Mouse (Mus musculus) midbrain, embryonic 11.5 days (tissue): ENCODE measurements around the gene Nbr1. TPM values are rescaled to one million over a fixed set of nuclear protein-coding genes. Genes with fewer than 3 reads are reported as not detected.

Experiments used
- ATAC-seq: fragments of 200-750 bp; cut with Nextera tagmentation; 2 replicates; pipeline ENCODE4 v1.8.0; 2017; ENCODE audit warnings: moderate TSS enrichment, moderate library complexity; ENCODE audit not compliant: low FRiP score
- DNase-seq: peaks from one replicate; pipeline ENCODE4 v3.0.0; 2015; ENCODE audit warnings: low spot score; ENCODE audit errors: missing footprints
- H3K27ac ChIP-seq: fragments of 300-500 bp; sonication (generic); 2 replicates; pipeline ENCODE4 v1.5.1; 2014; ENCODE audit warnings: low read depth, low read length
- H3K27me3 ChIP-seq: fragments of 300-500 bp; sonication (generic); 2 replicates; pipeline ENCODE4 v1.6.1; 2014; ENCODE audit warnings: mild to moderate bottlenecking, low read length, moderate library complexity, mixed read lengths; ENCODE audit not compliant: control insufficient read depth, insufficient read depth
- H3K36me3 ChIP-seq: fragments of 300-500 bp; sonication (generic); 2 replicates; pipeline ENCODE4 v1.6.1; 2014; ENCODE audit warnings: mild to moderate bottlenecking, low read length, moderate library complexity, mixed read lengths; ENCODE audit not compliant: control insufficient read depth, insufficient read depth
- H3K4me1 ChIP-seq: fragments of 300-500 bp; sonication (generic); 2 replicates; pipeline ENCODE4 v1.6.1; 2014; ENCODE audit warnings: low read length; ENCODE audit not compliant: control insufficient read depth, insufficient read depth
- H3K4me2 ChIP-seq: fragments of 300-500 bp; sonication (generic); 2 replicates; pipeline ENCODE4 v1.6.1; 2014; ENCODE audit warnings: mild to moderate bottlenecking, moderate library complexity
- H3K4me3 ChIP-seq: fragments of 300-500 bp; sonication (generic); 2 replicates; pipeline ENCODE4 v1.5.1; 2014; ENCODE audit warnings: low read depth, low read length
- H3K9ac ChIP-seq: fragments of 300-500 bp; sonication (generic); 2 replicates; pipeline ENCODE4 v1.6.1; 2014; ENCODE audit warnings: low read length
- H3K9me3 ChIP-seq: fragments of 300-500 bp; sonication (generic); 2 replicates; pipeline ENCODE4 v1.6.1; 2016; ENCODE audit warnings: low read length; ENCODE audit not compliant: control insufficient read depth
- WGBS: fragments of 180-500 bp; shearing (Covaris S2); extraction: QIAGEN DNeasy Blood & Tissue Kit; methylation state at CpG from one replicate; pipeline ENCODE4 v1.1.7; 2014; 5-methylcytosine and 5-hydroxymethylcytosine counted together
- polyA plus RNA-seq: library from polyadenylated mRNA; unstranded; fragments of >200 nt; fragmentation: Nextera tagmentation; extraction: Ambion mirVana; gene quantifications from 2 replicates; pipeline ENCODE4 v1.2.1, GENCODE M21; 2014

Nbr1 gene
- polyA plus RNA-seq, 1 experiment from 2014 or later: 91.0 TPM

DNA sequence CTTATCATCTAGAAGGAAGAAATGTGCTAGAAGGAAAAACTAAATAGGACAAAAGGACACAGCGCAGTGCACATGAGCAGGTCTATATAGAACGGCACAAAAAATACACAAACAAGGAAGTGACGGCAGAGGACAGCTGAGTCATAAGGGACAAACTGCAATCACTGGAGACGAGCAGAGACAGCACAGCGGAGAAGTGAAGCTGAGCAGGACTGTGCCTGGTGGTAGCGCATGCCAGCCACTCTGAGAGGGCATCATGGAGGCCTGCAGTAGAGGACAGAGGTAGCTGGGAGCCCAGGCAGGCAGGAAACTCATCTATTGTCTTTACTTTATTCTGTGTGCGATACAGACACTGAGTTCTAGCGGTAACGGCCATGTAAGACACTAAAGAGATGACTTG is 8.4 kb upstream of the Nbr1 start:
- DNase-seq (no peak), ATAC-seq (no peak)
- Histone ChIP-seq H3K4me3 (no peak overlapping the region), H3K36me3 (no peaks in the 10 kb centered on the region; the same call in 1 of the 2 replicates), H3K9me3 (no peaks in the 10 kb centered on the region), H3K27ac (no peak overlapping the region), H3K9ac (no peak overlapping the region), H3K27me3 (no peaks in the 10 kb centered on the region), H3K4me1 (no peaks in the 10 kb centered on the region), H3K4me2 (no peak overlapping the region)
- 91% methylated on average over 9 of the region's 9 CpGs for WGBS

DNA sequence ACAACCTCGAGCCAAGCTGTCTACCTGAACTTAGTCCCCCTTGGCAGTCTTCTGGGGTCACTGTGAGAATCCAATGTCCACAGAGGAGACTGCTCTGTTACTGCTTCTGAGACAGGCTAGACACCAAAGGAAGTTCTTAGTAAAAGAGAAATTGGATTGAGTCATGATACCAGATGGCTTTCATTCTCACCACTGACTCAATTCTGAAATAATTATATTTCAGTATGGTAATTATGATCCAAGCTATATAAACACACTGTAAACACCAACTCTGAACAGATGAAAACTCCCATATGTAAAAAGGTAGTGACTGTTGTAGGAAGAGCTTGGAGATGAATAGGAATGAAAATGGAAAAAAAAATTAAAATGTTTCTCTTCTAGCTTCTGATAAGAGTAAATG is 7.8 kb upstream of the Nbr1 start:
- WGBS: 95% methylated on average over 1 of the region's 1 CpGs
- H3K4me1 ChIP-seq: no peaks in the 10 kb centered on the region
- no peak overlapping the region for H3K27ac ChIP-seq
- no peak overlapping the region for H3K4me3 ChIP-seq
- H3K27me3 ChIP-seq: no peaks in the 10 kb centered on the region
- no peak overlapping the region for H3K4me2 ChIP-seq
- no peak for ATAC-seq
- no peaks in the 10 kb centered on the region; the same call in 1 of the 2 replicates for H3K36me3 ChIP-seq
- DNase-seq: no peak
- no peak overlapping the region for H3K9ac ChIP-seq
- no peaks in the 10 kb centered on the region for H3K9me3 ChIP-seq

DNA sequence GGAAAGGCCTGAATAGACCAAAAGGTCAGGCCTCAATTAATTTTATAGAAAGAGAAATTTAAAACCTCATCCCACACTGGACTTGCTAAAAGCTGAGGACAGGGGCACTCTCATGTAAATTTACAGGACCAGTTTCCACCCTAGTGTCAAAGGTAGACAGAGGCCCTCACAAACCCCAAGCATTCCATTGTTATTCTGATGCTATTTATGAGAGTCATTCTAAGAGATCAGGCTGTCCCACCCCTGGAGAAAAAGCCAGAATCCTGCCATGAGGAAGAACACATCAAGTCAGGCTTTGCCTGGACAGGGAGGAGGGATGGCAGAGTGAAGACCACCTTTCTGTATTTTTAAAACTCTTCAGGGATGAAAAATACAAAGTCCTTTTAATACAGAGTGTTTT is 3.4 kb upstream of the Nbr1 start:
- H3K4me2 ChIP-seq: no peak overlapping the region
- ATAC-seq: no peak

DNA sequence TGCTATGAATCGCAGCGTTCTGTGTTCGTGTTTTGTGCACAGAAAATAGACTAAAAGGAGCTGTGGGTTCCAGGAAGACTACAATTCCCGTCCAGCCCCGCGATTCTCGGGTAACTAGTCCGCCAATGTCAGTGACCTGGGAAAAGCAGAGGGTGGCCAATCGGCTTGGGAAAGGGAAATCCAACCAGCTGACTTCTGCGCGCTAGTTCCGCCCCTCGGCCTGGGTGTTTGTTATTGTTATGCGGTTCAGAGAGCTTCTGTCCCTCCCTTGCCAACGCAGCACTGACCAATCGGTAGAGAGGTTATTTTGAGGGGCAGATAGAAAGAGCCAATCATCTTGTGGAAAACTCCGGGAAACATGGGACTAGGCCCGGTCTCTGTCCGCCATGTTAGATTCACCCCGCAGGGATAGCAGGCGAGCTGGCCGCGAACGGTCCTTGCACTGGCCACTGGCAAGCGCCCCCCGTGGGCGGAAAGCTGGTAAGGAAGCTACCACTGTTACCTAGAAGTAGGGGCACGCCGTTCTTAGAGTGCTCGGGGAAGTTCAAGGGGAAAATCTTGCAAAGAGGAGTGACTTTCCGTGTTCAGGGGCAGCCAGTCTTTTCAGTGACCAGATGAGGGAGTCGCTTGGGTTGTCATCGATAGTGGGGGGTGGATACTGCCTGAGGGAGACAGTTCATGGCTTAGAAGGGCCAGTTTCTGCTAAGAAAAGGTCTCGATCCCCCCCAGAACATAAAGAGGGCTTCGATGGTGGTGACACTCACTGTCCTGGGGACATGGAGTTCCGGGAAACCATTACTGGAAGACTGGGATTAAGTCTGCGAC is 739 bp downstream of the Nbr1 start:
- peak overlapping the region; percentile 83 for H3K9ac ChIP-seq
- ATAC-seq: peak; percentile 97
- H3K9me3 ChIP-seq: no peaks in the 10 kb centered on the region
- peak overlapping the region; percentile 76 for H3K4me2 ChIP-seq
- H3K4me1 ChIP-seq: peaks cover 24% of the 10 kb centered on the region
- H3K36me3 ChIP-seq: 0 out of 2 replicates have a peak, but pooled peaks cover 5% of the 10 kb centered on the region
- under 1% methylated on average over 37 of the region's 37 CpGs for WGBS
- H3K27ac ChIP-seq: peak overlapping the region; percentile 87
- peak overlapping the region; percentile 80 for H3K4me3 ChIP-seq
- peak; percentile 97 for DNase-seq
- H3K27me3 ChIP-seq: no peaks in the 10 kb centered on the region

More for the DNA sequence above, 3.4 kb upstream of the Nbr1 start:
- H3K27me3 ChIP-seq: no peaks in the 10 kb centered on the region
- H3K27ac ChIP-seq: no peak overlapping the region
- no peaks in the 10 kb centered on the region for H3K9me3 ChIP-seq
- H3K9ac ChIP-seq: no peak overlapping the region
- no peak for DNase-seq
- no peaks in the 10 kb centered on the region; the same call in 1 of the 2 replicates for H3K36me3 ChIP-seq
- H3K4me3 ChIP-seq: no peak overlapping the region
- H3K4me1 ChIP-seq: peaks cover 12% of the 10 kb centered on the region

DNA sequence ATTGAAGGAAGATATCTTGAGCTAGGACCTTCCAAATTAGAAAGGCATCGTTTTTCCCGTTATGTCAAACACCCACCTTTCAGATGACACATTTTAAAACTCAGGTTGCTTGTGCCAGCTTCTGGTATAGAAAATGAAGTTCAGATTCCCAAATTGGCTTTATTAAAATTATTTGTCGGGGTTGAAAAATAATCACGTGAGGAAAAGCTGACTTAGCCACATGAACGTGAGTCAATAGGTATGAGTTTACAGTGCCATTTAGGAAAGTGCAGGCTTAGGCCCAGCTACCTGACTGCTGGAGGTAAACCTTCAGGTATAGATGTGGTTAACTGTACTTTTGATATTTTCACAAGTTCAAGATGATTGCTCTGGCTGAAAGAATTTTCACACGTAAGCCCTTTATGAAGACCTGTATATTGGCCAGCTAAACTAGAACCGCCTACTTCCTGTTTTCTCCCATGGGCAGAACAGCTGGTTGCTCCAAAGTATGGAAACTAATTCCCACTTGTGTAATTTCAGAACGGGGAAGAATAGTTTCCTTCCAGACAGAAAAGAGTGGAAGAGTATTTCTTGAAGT is 1.5 kb downstream of the Nbr1 start:
- 0 out of 2 replicates have a peak, but pooled peaks cover 5% of the 10 kb centered on the region for H3K36me3 ChIP-seq
- H3K4me2 ChIP-seq: peak overlapping the region; percentile 76
- H3K9me3 ChIP-seq: no peaks in the 10 kb centered on the region
- H3K9ac ChIP-seq: peak overlapping the region; percentile 83
- peaks cover 24% of the 10 kb centered on the region for H3K4me1 ChIP-seq
- 27% methylated on average over 8 of the region's 8 CpGs for WGBS
- DNase-seq (no peak), ATAC-seq (no peak)
- peak overlapping the region; percentile 80 for H3K4me3 ChIP-seq
- H3K27ac ChIP-seq: no peak overlapping the region
- H3K27me3 ChIP-seq: no peaks in the 10 kb centered on the region

DNA sequence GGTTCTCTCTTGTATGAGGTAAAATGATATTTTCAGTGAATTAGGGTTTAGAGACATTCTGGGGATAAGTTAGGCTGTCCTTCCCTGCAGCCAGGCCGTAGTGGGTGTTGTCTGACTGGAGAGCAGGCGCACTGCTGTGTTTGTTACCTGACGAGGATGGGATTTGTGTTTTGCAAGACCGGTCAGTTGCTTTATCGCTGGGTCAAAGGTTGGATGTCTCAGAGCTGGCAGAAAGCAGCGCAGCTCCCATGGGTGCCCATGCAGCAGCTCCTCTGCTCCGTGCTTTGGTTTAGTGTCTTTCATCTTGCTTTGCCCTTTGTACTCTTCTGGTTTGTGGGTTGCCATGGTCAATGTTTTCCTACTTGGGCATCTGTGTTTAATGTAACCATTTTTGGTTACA is 4.6 kb downstream of the Nbr1 start:
- H3K36me3 ChIP-seq: 0 out of 2 replicates have a peak, but pooled peaks cover 5% of the 10 kb centered on the region
- WGBS: 93% methylated on average over 7 of the region's 7 CpGs
- peaks cover 14% of the 10 kb centered on the region for H3K4me1 ChIP-seq
- H3K9ac ChIP-seq: no peak overlapping the region
- H3K27ac ChIP-seq: no peak overlapping the region
- no peak overlapping the region for H3K4me3 ChIP-seq
- ATAC-seq (no peak), DNase-seq (no peak)
- H3K9me3 ChIP-seq: no peaks in the 10 kb centered on the region
- H3K4me2 ChIP-seq: no peak overlapping the region
- no peaks in the 10 kb centered on the region for H3K27me3 ChIP-seq

DNA sequence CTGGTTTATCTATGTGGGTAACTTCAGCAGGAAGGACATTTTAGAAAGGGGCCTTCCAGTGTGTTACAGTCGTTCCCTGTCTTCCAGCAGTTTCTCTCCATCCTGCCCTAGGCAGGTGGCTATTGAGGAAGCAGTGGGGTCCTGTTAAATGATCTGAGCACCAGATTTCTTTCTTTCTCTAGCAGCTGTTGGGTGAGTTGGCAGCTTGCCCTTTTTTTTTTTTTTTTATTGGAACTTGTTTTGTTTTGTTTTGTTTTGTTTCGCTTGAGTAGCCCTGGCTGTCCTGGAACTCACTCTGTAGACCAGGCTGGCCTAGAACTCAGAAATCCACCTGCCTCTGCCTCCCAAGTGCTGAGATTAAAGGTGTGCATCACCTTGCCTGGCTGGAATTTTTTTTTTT is 5.0 kb downstream of the Nbr1 start:
- Histone ChIP-seq H3K9ac (no peak overlapping the region), H3K4me1 (peaks cover 14% of the 10 kb centered on the region), H3K27me3 (no peaks in the 10 kb centered on the region), H3K27ac (no peak overlapping the region), H3K4me3 (no peak overlapping the region), H3K9me3 (no peaks in the 10 kb centered on the region), H3K36me3 (0 out of 2 replicates have a peak, but pooled peaks cover 5% of the 10 kb centered on the region), H3K4me2 (no peak overlapping the region)
- whole genome bisulfite sequencing: 91% methylated on average over 2 of the region's 2 CpGs
- ATAC-seq (no peak), DNase-seq (no peak)

DNA sequence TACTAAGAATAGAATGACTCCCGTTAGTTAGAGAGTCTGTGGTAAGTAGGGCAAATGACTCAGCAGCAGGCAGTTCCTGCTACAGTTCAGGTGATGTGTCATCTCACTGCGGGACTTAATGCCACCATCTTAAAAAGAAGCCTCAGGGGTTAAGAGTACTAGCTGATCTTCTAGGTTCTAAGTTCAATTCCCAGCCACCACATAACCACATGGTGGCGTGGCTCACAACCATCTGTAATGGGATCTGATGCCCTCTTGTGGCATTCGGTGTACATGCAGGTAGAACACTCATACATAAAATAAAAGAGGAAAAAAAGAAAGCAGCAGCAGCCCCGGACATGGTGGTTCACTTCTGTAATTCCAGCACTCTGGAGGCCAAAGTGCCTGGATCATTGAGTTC is 10.4 kb downstream of the Nbr1 start:
- Histone ChIP-seq H3K4me3 (no peak overlapping the region), H3K36me3 (peaks cover 23% of the 10 kb centered on the region), H3K4me1 (no peaks in the 10 kb centered on the region), H3K9me3 (no peaks in the 10 kb centered on the region), H3K27ac (no peak overlapping the region), H3K9ac (no peak overlapping the region), H3K4me2 (no peak overlapping the region), H3K27me3 (no peaks in the 10 kb centered on the region)
- no peak for ATAC-seq
- DNase-seq: peak; percentile 92
- 40% methylated on average over 5 of the region's 5 CpGs for WGBS

DNA sequence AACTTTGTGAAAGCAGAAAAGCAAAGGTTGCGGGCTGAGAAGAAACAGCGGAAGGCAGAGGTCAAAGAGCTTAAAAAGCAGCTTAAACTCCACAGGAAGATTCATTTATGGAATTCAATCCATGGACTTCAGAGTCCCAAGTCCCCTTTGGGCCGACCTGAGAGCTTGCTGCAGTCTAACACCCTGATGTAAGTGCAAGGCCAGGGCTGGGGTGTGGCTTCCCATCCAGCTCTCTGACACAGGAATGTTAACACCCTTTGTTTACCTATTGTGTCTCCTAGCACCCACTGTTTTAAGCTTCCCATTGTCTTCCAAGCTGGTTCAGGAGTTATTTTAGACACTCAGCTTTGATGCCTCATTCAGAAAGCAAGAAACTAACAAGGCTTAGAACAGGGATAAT is 16.5 kb downstream of the Nbr1 start:
- H3K4me1 ChIP-seq: no peaks in the 10 kb centered on the region
- H3K4me2 ChIP-seq: no peak overlapping the region
- no peak overlapping the region for H3K4me3 ChIP-seq
- no peak for DNase-seq
- H3K9ac ChIP-seq: no peak overlapping the region
- peaks cover 56% of the 10 kb centered on the region for H3K36me3 ChIP-seq
- H3K9me3 ChIP-seq: no peaks in the 10 kb centered on the region
- no peaks in the 10 kb centered on the region for H3K27me3 ChIP-seq
- H3K27ac ChIP-seq: no peak overlapping the region
- no peak for ATAC-seq
- WGBS: 72% methylated on average over 3 of the region's 3 CpGs
